Mouse (Mus musculus) heart, embryonic 15.5 days (tissue): Measurements from ENCODE around the gene Fam111a. TPM values are rescaled to one million over a fixed set of nuclear protein-coding genes. Genes with fewer than 3 reads are reported as not detected.

ENCODE experiments used
- ATAC-seq: fragments of 200-750 bp; cut with Nextera tagmentation; replicated peaks from 2 replicates; pipeline ENCODE4 v1.8.0; 2017; ENCODE audit warnings: low read depth, moderate TSS enrichment; ENCODE audit not compliant: insufficient number of reproducible peaks, insufficient read depth, low FRiP score
- H3K27ac ChIP-seq: fragments of 300-500 bp; sonication (generic); 2 replicates; pipeline ENCODE4 v1.5.1; 2015; ENCODE audit warnings: mild to moderate bottlenecking, inconsistent platforms
- H3K27me3 ChIP-seq: fragments of 300-500 bp; sonication (generic); 2 replicates; pipeline ENCODE4 v1.6.1; 2015; ENCODE audit warnings: inconsistent platforms
- H3K36me3 ChIP-seq: fragments of 300-500 bp; sonication (generic); 2 replicates; pipeline ENCODE4 v1.6.1; 2015; ENCODE audit warnings: mild to moderate bottlenecking, inconsistent platforms
- H3K4me1 ChIP-seq: fragments of 300-500 bp; sonication (generic); replicated peaks from 2 replicates; pipeline ENCODE4 v1.6.1; 2015; ENCODE audit warnings: inconsistent platforms
- H3K4me2 ChIP-seq: fragments of 300-500 bp; sonication (generic); 2 replicates; pipeline ENCODE4 v1.6.1; 2015; ENCODE audit warnings: inconsistent platforms, mild to moderate bottlenecking, moderate library complexity
- H3K4me3 ChIP-seq: fragments of 300-500 bp; sonication (generic); 2 replicates; pipeline ENCODE4 v1.5.1; 2015; ENCODE audit warnings: mild to moderate bottlenecking, inconsistent platforms
- H3K9ac ChIP-seq: fragments of 300-500 bp; sonication (generic); 2 replicates; pipeline ENCODE4 v1.6.1; 2015; ENCODE audit warnings: mild to moderate bottlenecking, inconsistent platforms
- H3K9me3 ChIP-seq: fragments of 300-500 bp; sonication (generic); replicated peaks from 2 replicates; pipeline ENCODE4 v1.6.1; 2016; ENCODE audit warnings: inconsistent platforms
- WGBS: fragments of 180-500 bp; shearing (Covaris S2); methylation state at CpG from one replicate; pipeline ENCODE4 v1.1.7; 2015; ENCODE audit warnings: mixed read lengths; 5-methylcytosine and 5-hydroxymethylcytosine counted together
- polyA plus RNA-seq: library from polyadenylated mRNA; unstranded; fragments of >200 nt; fragmentation: Nextera tagmentation; extraction: Ambion mirVana; gene quantifications from 2 replicates; pipeline ENCODE4 v1.2.1, GENCODE M21; 2015

Gene Fam111a
- polyA plus RNA-seq, 1 experiment from 2014 or later: 16.6 TPM

GRCm38 (mm10) chr19:12591908-12592307 lies 46.4 kb downstream of the Fam111a start:
- H3K9me3 ChIP-seq: no peaks in the 10 kb centered on the region
- no peak for ATAC-seq
- 0% methylated on average over 1 of the region's 1 CpGs for WGBS

GRCm38 (mm10) chr19:12595135-12595529 lies 49.6 kb downstream of the Fam111a start:
- no peak for ATAC-seq
- Histone ChIP-seq H3K4me1 (peaks cover 7% of the 10 kb centered on the region), H3K27ac (no peak overlapping the region), H3K27me3 (no peaks in the 10 kb centered on the region), H3K4me3 (peak overlapping the region; percentile 65; the same call in 1 of the 2 replicates), H3K9me3 (no peaks in the 10 kb centered on the region), H3K4me2 (peak overlapping the region; percentile 100), H3K9ac (peak overlapping the region; percentile 70; the same call in 1 of the 2 replicates), H3K36me3 (no peaks in the 10 kb centered on the region)
- 45% methylated on average over 2 of the region's 2 CpGs for WGBS

More at GRCm38 (mm10) chr19:12591908-12592307, 46.4 kb downstream of the Fam111a start:
- H3K4me3 ChIP-seq: no peak overlapping the region
- no peaks in the 10 kb centered on the region for H3K27me3 ChIP-seq
- no peak overlapping the region for H3K4me2 ChIP-seq
- H3K4me1 ChIP-seq: peaks cover 7% of the 10 kb centered on the region
- H3K36me3 ChIP-seq: no peaks in the 10 kb centered on the region
- no peak overlapping the region for H3K27ac ChIP-seq
- H3K9ac ChIP-seq: no peak overlapping the region

GRCm38 (mm10) chr19:12595530-12596289 lies 50.2 kb downstream of the Fam111a start:
- under 1% methylated on average over 49 of the region's 49 CpGs for WGBS

GRCm38 (mm10) chr19:12596290-12597072 lies 50.9 kb downstream of the Fam111a start:
- ATAC-seq: peak; percentile 56
- H3K9me3 ChIP-seq: no peaks in the 10 kb centered on the region
- WGBS: 16% methylated on average over 23 of the region's 23 CpGs
- H3K27ac ChIP-seq: 0 out of 2 replicates have a peak overlapping the region, but pooled peaks have one; percentile 57
- H3K9ac ChIP-seq: peak overlapping the region; percentile 70
- H3K36me3 ChIP-seq: no peaks in the 10 kb centered on the region
- H3K4me3 ChIP-seq: peak overlapping the region; percentile 65
- H3K27me3 ChIP-seq: no peaks in the 10 kb centered on the region
- H3K4me2 ChIP-seq: peak overlapping the region; percentile 100
- H3K4me1 ChIP-seq: peaks cover 7% of the 10 kb centered on the region

More at GRCm38 (mm10) chr19:12595530-12596289, 50.2 kb downstream of the Fam111a start:
- Histone ChIP-seq H3K9me3 (no peaks in the 10 kb centered on the region), H3K9ac (peak overlapping the region; percentile 70), H3K4me3 (peak overlapping the region; percentile 65), H3K36me3 (no peaks in the 10 kb centered on the region), H3K27ac (peak overlapping the region; percentile 57; the same call in 1 of the 2 replicates), H3K27me3 (no peaks in the 10 kb centered on the region), H3K4me2 (peak overlapping the region; percentile 100), H3K4me1 (peaks cover 7% of the 10 kb centered on the region)
- ATAC-seq: peak; percentile 80

- H3K4me1 ChIP-seq: peaks cover 7% of the 10 kb centered on the region
- H3K9ac ChIP-seq: no peak overlapping the region
- no peak overlapping the region for H3K4me3 ChIP-seq
- peak overlapping the region; percentile 100 for H3K4me2 ChIP-seq
- H3K27me3 ChIP-seq: no peaks in the 10 kb centered on the region
- H3K9me3 ChIP-seq: no peaks in the 10 kb centered on the region
- no peak overlapping the region for H3K27ac ChIP-seq
- ATAC-seq: no peak
- no peaks in the 10 kb centered on the region for H3K36me3 ChIP-seq
- 41% methylated on average over 3 of the region's 3 CpGs for WGBS
These were observed 51.5 kb downstream of the Fam111a start for GRCm38 (mm10) chr19:12597073-12597405.

- Histone ChIP-seq H3K27ac (no peak overlapping the region), H3K4me2 (no peak overlapping the region), H3K9ac (no peak overlapping the region), H3K4me3 (no peak overlapping the region), H3K36me3 (no peaks in the 10 kb centered on the region), H3K9me3 (no peaks in the 10 kb centered on the region), H3K27me3 (no peaks in the 10 kb centered on the region), H3K4me1 (peaks cover 7% of the 10 kb centered on the region)
- 67% methylated on average over 3 of the region's 3 CpGs for WGBS
- ATAC-seq: no peak
These were observed 53.1 kb downstream of the Fam111a start for GRCm38 (mm10) chr19:12598674-12599073.

- Histone ChIP-seq H3K4me2 (no peak within 1 kb of the TSS), H3K9ac (no peak within 1 kb of the TSS), H3K4me1 (peaks cover 7% of the 10 kb centered on the region), H3K36me3 (no peaks in the 10 kb centered on the region), H3K9me3 (no peaks in the 10 kb centered on the region), H3K4me3 (no peak within 1 kb of the TSS), H3K27me3 (no peaks in the 10 kb centered on the region), H3K27ac (no peak within 1 kb of the TSS)
- 32% methylated on average over 1 of the region's 1 CpGs for WGBS
- ATAC-seq: no peak
These were observed 54.1 kb downstream of the Fam111a start, which contains the start of gene Gm4952 for GRCm38 (mm10) chr19:12599674-12600073. TSS of gene Gm4952 (plus strand) at chr19:12599974.

- Histone ChIP-seq H3K4me1 (peaks cover 7% of the 10 kb centered on the region), H3K27ac (no peak overlapping the region), H3K27me3 (no peaks in the 10 kb centered on the region), H3K9me3 (no peaks in the 10 kb centered on the region), H3K36me3 (no peaks in the 10 kb centered on the region), H3K4me2 (no peak overlapping the region), H3K9ac (no peak overlapping the region), H3K4me3 (no peak overlapping the region)
- no peak for ATAC-seq
- 38% methylated on average over 2 of the region's 2 CpGs for WGBS
These were observed 55.3 kb downstream of the Fam111a start for GRCm38 (mm10) chr19:12600684-12601480.

- no peak overlapping the region for H3K4me3 ChIP-seq
- no peak overlapping the region for H3K4me2 ChIP-seq
- no peaks in the 10 kb centered on the region for H3K36me3 ChIP-seq
- no peak for ATAC-seq
- H3K4me1 ChIP-seq: no peaks in the 10 kb centered on the region
- H3K27me3 ChIP-seq: no peaks in the 10 kb centered on the region
- no peak overlapping the region for H3K27ac ChIP-seq
- H3K9me3 ChIP-seq: no peaks in the 10 kb centered on the region
- H3K9ac ChIP-seq: no peak overlapping the region
These were observed 62.8 kb downstream of the Fam111a start for GRCm38 (mm10) chr19:12608336-12608735.

- Histone ChIP-seq H3K4me3 (no peak overlapping the region), H3K9ac (no peak overlapping the region), H3K4me2 (no peak overlapping the region), H3K27ac (no peak overlapping the region), H3K9me3 (no peaks in the 10 kb centered on the region), H3K36me3 (no peaks in the 10 kb centered on the region), H3K4me1 (no peaks in the 10 kb centered on the region), H3K27me3 (no peaks in the 10 kb centered on the region)
- WGBS: 55% methylated on average over 1 of the region's 1 CpGs
- ATAC-seq: no peak
These were observed 68.1 kb downstream of the Fam111a start for GRCm38 (mm10) chr19:12613646-12614045.

GRCm38 (mm10) chr19:12633176-12633575 lies 87.6 kb downstream of the Fam111a start, which contains the start of gene Glyat:
TSS of gene Glyat (plus strand) at chr19:12633308.
- no peaks in the 10 kb centered on the region for H3K36me3 ChIP-seq
- no peaks in the 10 kb centered on the region for H3K9me3 ChIP-seq
- H3K27ac ChIP-seq: no peak within 1 kb of the TSS
- H3K27me3 ChIP-seq: no peaks in the 10 kb centered on the region
- H3K4me1 ChIP-seq: no peaks in the 10 kb centered on the region
- WGBS: 64% methylated on average over 4 of the region's 4 CpGs
- no peak within 1 kb of the TSS for H3K4me2 ChIP-seq
- ATAC-seq: no peak
- H3K9ac ChIP-seq: no peak within 1 kb of the TSS
- H3K4me3 ChIP-seq: no peak within 1 kb of the TSS
